Mouse (Mus musculus) heart, embryonic 15.5 days (tissue): ENCODE results near the gene Gria1. TPM values are rescaled to one million over a fixed set of nuclear protein-coding genes. Genes with fewer than 3 reads are reported as not detected.
A peak's percentile ranks its signal among the peaks of the same experiment; 100 is the strongest.

Experiments
- ATAC-seq: fragments of 200-750 bp; cut with Nextera tagmentation; replicated peaks from 2 replicates; pipeline ENCODE4 v1.8.0; 2017; ENCODE audit warnings: low read depth, moderate TSS enrichment; ENCODE audit not compliant: insufficient number of reproducible peaks, insufficient read depth, low FRiP score
- H3K27ac ChIP-seq: fragments of 300-500 bp; sonication (generic); 2 replicates; pipeline ENCODE4 v1.5.1; 2015; ENCODE audit warnings: mild to moderate bottlenecking, inconsistent platforms
- H3K27me3 ChIP-seq: fragments of 300-500 bp; sonication (generic); 2 replicates; pipeline ENCODE4 v1.6.1; 2015; ENCODE audit warnings: inconsistent platforms
- H3K36me3 ChIP-seq: fragments of 300-500 bp; sonication (generic); 2 replicates; pipeline ENCODE4 v1.6.1; 2015; ENCODE audit warnings: mild to moderate bottlenecking, inconsistent platforms
- H3K4me1 ChIP-seq: fragments of 300-500 bp; sonication (generic); replicated peaks from 2 replicates; pipeline ENCODE4 v1.6.1; 2015; ENCODE audit warnings: inconsistent platforms
- H3K4me2 ChIP-seq: fragments of 300-500 bp; sonication (generic); 2 replicates; pipeline ENCODE4 v1.6.1; 2015; ENCODE audit warnings: inconsistent platforms, mild to moderate bottlenecking, moderate library complexity
- H3K4me3 ChIP-seq: fragments of 300-500 bp; sonication (generic); 2 replicates; pipeline ENCODE4 v1.5.1; 2015; ENCODE audit warnings: mild to moderate bottlenecking, inconsistent platforms
- H3K9ac ChIP-seq: fragments of 300-500 bp; sonication (generic); 2 replicates; pipeline ENCODE4 v1.6.1; 2015; ENCODE audit warnings: mild to moderate bottlenecking, inconsistent platforms
- H3K9me3 ChIP-seq: fragments of 300-500 bp; sonication (generic); replicated peaks from 2 replicates; pipeline ENCODE4 v1.6.1; 2016; ENCODE audit warnings: inconsistent platforms
- whole genome bisulfite sequencing: fragments of 180-500 bp; shearing (Covaris S2); methylation state at CpG from one replicate; pipeline ENCODE4 v1.1.7; 2015; ENCODE audit warnings: mixed read lengths; 5-methylcytosine and 5-hydroxymethylcytosine counted together
- polyA plus RNA-seq: library from polyadenylated mRNA; unstranded; fragments of >200 nt; fragmentation: Nextera tagmentation; extraction: Ambion mirVana; gene quantifications from 2 replicates; pipeline ENCODE4 v1.2.1, GENCODE M21; 2015

Gene Gria1
- polyA plus RNA-seq, 1 experiment from 2014 or later = 5.6 TPM

- Histone ChIP-seq H3K36me3 (no peaks in the 10 kb centered on the region), H3K4me3 (no peak overlapping the region), H3K9me3 (no peaks in the 10 kb centered on the region), H3K4me1 (peaks cover 4% of the 10 kb centered on the region; the same call in 1 of the 2 replicates), H3K9ac (no peak overlapping the region), H3K4me2 (no peak overlapping the region), H3K27me3 (no peaks in the 10 kb centered on the region), H3K27ac (no peak overlapping the region)
- 69% methylated on average over 8 of the region's 8 CpGs for WGBS
- no peak for ATAC-seq
Measured at GRCm38 (mm10) chr11:57127066-57127465, 115.9 kb downstream of the Gria1 start.

- no peak overlapping the region for H3K4me2 ChIP-seq
- 74% methylated on average over 14 of the region's 14 CpGs for WGBS
- no peaks in the 10 kb centered on the region for H3K36me3 ChIP-seq
- H3K9ac ChIP-seq = no peak overlapping the region
- H3K4me3 ChIP-seq = no peak overlapping the region
- ATAC-seq = no peak
- no peaks in the 10 kb centered on the region for H3K4me1 ChIP-seq
- H3K9me3 ChIP-seq = no peaks in the 10 kb centered on the region
- H3K27me3 ChIP-seq = no peaks in the 10 kb centered on the region
- no peak overlapping the region for H3K27ac ChIP-seq
Measured at GRCm38 (mm10) chr11:57140162-57140780, 129.1 kb downstream of the Gria1 start.

GRCm38 (mm10) chr11:57143681-57144080, 132.5 kb downstream of the Gria1 start:
- ATAC-seq = no peak
- Histone ChIP-seq H3K9ac (no peak overlapping the region), H3K27me3 (no peaks in the 10 kb centered on the region), H3K4me3 (no peak overlapping the region), H3K27ac (no peak overlapping the region), H3K36me3 (no peaks in the 10 kb centered on the region), H3K4me1 (no peaks in the 10 kb centered on the region), H3K4me2 (no peak overlapping the region), H3K9me3 (no peaks in the 10 kb centered on the region)
- 83% methylated on average over 5 of the region's 5 CpGs for whole genome bisulfite sequencing

GRCm38 (mm10) chr11:57145192-57145591, 134.0 kb downstream of the Gria1 start:
- Histone ChIP-seq H3K4me1 (no peaks in the 10 kb centered on the region), H3K27me3 (no peaks in the 10 kb centered on the region), H3K9me3 (no peaks in the 10 kb centered on the region), H3K9ac (no peak overlapping the region), H3K4me2 (no peak overlapping the region), H3K36me3 (no peaks in the 10 kb centered on the region), H3K4me3 (no peak overlapping the region), H3K27ac (no peak overlapping the region)
- WGBS = 75% methylated on average over 7 of the region's 7 CpGs
- ATAC-seq = no peak

- Histone ChIP-seq H3K36me3 (no peaks in the 10 kb centered on the region), H3K9ac (no peak overlapping the region), H3K4me2 (no peak overlapping the region), H3K27ac (no peak overlapping the region), H3K4me1 (no peaks in the 10 kb centered on the region), H3K4me3 (no peak overlapping the region), H3K27me3 (no peaks in the 10 kb centered on the region), H3K9me3 (no peaks in the 10 kb centered on the region)
- WGBS = 54% methylated on average over 7 of the region's 7 CpGs
- no peak for ATAC-seq
Measured at GRCm38 (mm10) chr11:57145704-57146103, 134.5 kb downstream of the Gria1 start.

GRCm38 (mm10) chr11:57151674-57152073, 140.5 kb downstream of the Gria1 start:
- Histone ChIP-seq H3K9ac (no peak overlapping the region), H3K36me3 (no peaks in the 10 kb centered on the region), H3K4me2 (no peak overlapping the region), H3K9me3 (no peaks in the 10 kb centered on the region), H3K27ac (no peak overlapping the region), H3K4me3 (no peak overlapping the region), H3K27me3 (no peaks in the 10 kb centered on the region; the same call in 1 of the 2 replicates), H3K4me1 (0 out of 2 replicates have a peak, but pooled peaks cover 2% of the 10 kb centered on the region)
- 32% methylated on average over 4 of the region's 4 CpGs for WGBS
- ATAC-seq = 0 out of 2 replicates have a peak, but pooled peaks have one; percentile 27

- H3K4me3 ChIP-seq = no peak overlapping the region
- 0 out of 2 replicates have a peak, but pooled peaks cover 2% of the 10 kb centered on the region for H3K4me1 ChIP-seq
- no peak overlapping the region for H3K4me2 ChIP-seq
- H3K9me3 ChIP-seq = no peaks in the 10 kb centered on the region
- H3K27ac ChIP-seq = no peak overlapping the region
- no peak overlapping the region for H3K9ac ChIP-seq
- H3K27me3 ChIP-seq = no peaks in the 10 kb centered on the region; the same call in 1 of the 2 replicates
- no peak for ATAC-seq
- no peaks in the 10 kb centered on the region for H3K36me3 ChIP-seq
- WGBS = 58% methylated on average over 8 of the region's 8 CpGs
Measured at GRCm38 (mm10) chr11:57154998-57155397, 143.8 kb downstream of the Gria1 start.

- Histone ChIP-seq H3K4me2 (no peak overlapping the region), H3K4me1 (no peaks in the 10 kb centered on the region), H3K9ac (no peak overlapping the region), H3K4me3 (no peak overlapping the region), H3K27me3 (no peaks in the 10 kb centered on the region), H3K36me3 (no peaks in the 10 kb centered on the region), H3K9me3 (no peaks in the 10 kb centered on the region), H3K27ac (no peak overlapping the region)
- ATAC-seq = no peak
- WGBS = 55% methylated on average over 3 of the region's 3 CpGs
Measured at GRCm38 (mm10) chr11:57159412-57159811, 148.2 kb downstream of the Gria1 start.

GRCm38 (mm10) chr11:57160076-57160475, 148.9 kb downstream of the Gria1 start:
- whole genome bisulfite sequencing = 89% methylated on average over 8 of the region's 8 CpGs
- no peaks in the 10 kb centered on the region for H3K4me1 ChIP-seq
- H3K9ac ChIP-seq = no peak overlapping the region
- H3K36me3 ChIP-seq = no peaks in the 10 kb centered on the region
- no peak overlapping the region for H3K4me2 ChIP-seq
- H3K9me3 ChIP-seq = no peaks in the 10 kb centered on the region
- H3K27ac ChIP-seq = no peak overlapping the region
- no peaks in the 10 kb centered on the region for H3K27me3 ChIP-seq
- no peak for ATAC-seq
- no peak overlapping the region for H3K4me3 ChIP-seq

- 83% methylated on average over 6 of the region's 6 CpGs for WGBS
- H3K4me2 ChIP-seq = no peak overlapping the region
- H3K9ac ChIP-seq = no peak overlapping the region
- no peak for ATAC-seq
- no peak overlapping the region for H3K27ac ChIP-seq
- no peaks in the 10 kb centered on the region for H3K4me1 ChIP-seq
- no peaks in the 10 kb centered on the region for H3K27me3 ChIP-seq
- no peaks in the 10 kb centered on the region for H3K9me3 ChIP-seq
- no peak overlapping the region for H3K4me3 ChIP-seq
- H3K36me3 ChIP-seq = no peaks in the 10 kb centered on the region
Measured at GRCm38 (mm10) chr11:57162931-57163330, 151.7 kb downstream of the Gria1 start.

- no peak overlapping the region for H3K27ac ChIP-seq
- H3K4me3 ChIP-seq = no peak overlapping the region
- H3K36me3 ChIP-seq = no peaks in the 10 kb centered on the region
- no peak for ATAC-seq
- no peaks in the 10 kb centered on the region for H3K4me1 ChIP-seq
- no peaks in the 10 kb centered on the region for H3K27me3 ChIP-seq
- H3K9me3 ChIP-seq = no peaks in the 10 kb centered on the region
- H3K4me2 ChIP-seq = no peak overlapping the region
- 65% methylated on average over 6 of the region's 6 CpGs for WGBS
- H3K9ac ChIP-seq = no peak overlapping the region
Measured at GRCm38 (mm10) chr11:57170058-57170457, 158.9 kb downstream of the Gria1 start.

GRCm38 (mm10) chr11:57174165-57174564, 163.0 kb downstream of the Gria1 start:
- no peak overlapping the region for H3K9ac ChIP-seq
- no peak overlapping the region for H3K4me2 ChIP-seq
- no peak overlapping the region for H3K27ac ChIP-seq
- no peaks in the 10 kb centered on the region for H3K36me3 ChIP-seq
- H3K9me3 ChIP-seq = no peaks in the 10 kb centered on the region
- ATAC-seq = no peak
- no peaks in the 10 kb centered on the region for H3K27me3 ChIP-seq
- H3K4me1 ChIP-seq = no peaks in the 10 kb centered on the region
- H3K4me3 ChIP-seq = no peak overlapping the region
- WGBS = 54% methylated on average over 5 of the region's 5 CpGs
